Comparison of ENCODE assay signal across 8 mouse cellular contexts in the genomic region with DNA sequence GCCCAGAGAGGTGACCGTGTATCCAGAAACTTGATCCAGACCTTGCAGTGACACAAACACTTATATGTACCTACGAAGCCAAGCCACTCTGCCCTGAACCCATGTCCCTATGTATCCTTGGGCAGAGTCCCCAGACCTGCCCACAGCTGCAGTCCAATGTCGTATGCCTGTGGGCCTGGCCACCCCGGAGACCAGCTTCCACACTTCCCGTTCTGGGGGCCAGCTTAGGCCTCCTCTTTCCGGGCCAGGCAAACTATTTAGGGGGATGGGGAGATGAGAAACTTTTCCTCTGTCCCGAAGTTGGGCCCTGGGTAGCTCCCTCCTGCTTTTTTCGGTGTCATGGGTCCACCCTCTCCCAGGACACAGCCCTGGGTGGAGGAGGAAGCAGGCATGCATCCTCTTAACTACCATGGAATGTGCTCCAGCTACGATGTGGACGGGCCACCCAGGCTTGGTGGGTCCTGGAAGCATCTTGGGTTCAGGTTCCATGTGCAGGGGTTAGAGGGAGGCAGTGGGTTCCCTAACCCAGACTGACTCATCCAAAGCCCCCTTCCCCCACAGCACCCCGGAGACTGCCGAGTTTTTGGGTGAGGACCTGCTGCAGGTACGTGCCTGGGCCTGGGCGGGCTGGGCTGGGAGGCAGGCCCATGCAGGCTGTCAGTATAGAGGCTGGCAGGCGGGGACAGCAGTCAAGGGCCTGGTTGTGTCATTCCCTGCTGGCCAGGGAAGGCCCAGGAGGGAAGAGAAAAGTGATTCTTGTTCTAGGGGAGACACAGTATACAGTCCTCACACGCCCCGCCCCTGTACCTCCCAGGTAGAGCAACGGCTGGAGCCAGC. TPM values are rescaled to one million over a fixed set of nuclear protein-coding genes. Genes with fewer than 3 reads are reported as not detected.
DNase-seq lines count a peak whose midpoint lies in the region; ATAC-seq and TF ChIP-seq lines count a peak whose summit lies in the region.

No protein-coding gene starts in this region.

- peak overlapping the region; percentile 83 for H3K4me3 ChIP-seq in kidney, adult 2 months (ENCODE audit: insufficient read depth, low read depth, low read length)
- H3K4me3 ChIP-seq in bone marrow, adult 2 months (replicated peaks; ENCODE audit: control insufficient read depth, low read depth, low read length) = peak overlapping the region; percentile 88
- peak overlapping the region; percentile 53 for H3K4me3 ChIP-seq in hindbrain, embryonic 13.5 days
- peak overlapping the region; percentile 77 for H3K4me3 ChIP-seq in midbrain, embryonic 10.5 days

- no peaks in the 10 kb centered on the region for H3K9me3 ChIP-seq in hindbrain, embryonic 13.5 days
- no peaks in the 10 kb centered on the region for H3K9me3 ChIP-seq in midbrain, embryonic 10.5 days (replicated peaks)

- peak overlapping the region; percentile 1; the same call in 1 of the 2 replicates for H3K27ac ChIP-seq in kidney, adult 2 months (ENCODE audit: insufficient read depth, low read depth, low read length)
- H3K27ac ChIP-seq in bone marrow, adult 2 months (ENCODE audit: control insufficient read depth, insufficient read depth, low read depth, low read length, poor library complexity) = peak overlapping the region; percentile 88
- no peak overlapping the region for H3K27ac ChIP-seq in hindbrain, embryonic 13.5 days
- peak overlapping the region; percentile 85 for H3K27ac ChIP-seq in midbrain, embryonic 10.5 days (replicated peaks)

- ATAC-seq in hindbrain, embryonic 13.5 days (ENCODE audit: low FRiP score) = no peak

- 49% methylated on average over 18 of the region's 18 CpGs for WGBS in kidney, adult 2 months
- 24% methylated on average over 18 of the region's 18 CpGs for WGBS in bone marrow, adult 2 months
- 18% methylated on average over 18 of the region's 18 CpGs for WGBS in hindbrain, embryonic 13.5 days
- 14% methylated on average over 18 of the region's 18 CpGs for WGBS in midbrain, embryonic 10.5 days

- intact Hi-C loops in gastrocnemius, postnatal 14 days (cut with DNase I; ENCODE audit: low total_unique reads) = no loop called here
- intact Hi-C loops in gastrocnemius, postnatal 36 days (cut with DNase I) = loop anchor here (5.0 kb wide), 1 partner anchor 41 kb away; no protein-coding TSS in a partner anchor

- no peak for TF ChIP-seq CTCF in kidney, adult 2 months (conservative IDR thresholded peaks at IDR 0.05; ENCODE audit: insufficient read depth, insufficient read length, low read depth, low read length)
- TF ChIP-seq CTCF in bone marrow, adult 2 months (IDR thresholded peaks at IDR 0.05; ENCODE audit: control insufficient read depth, insufficient read depth, low read length) = no peak

- H3K36me3 ChIP-seq in kidney, adult 2 months (ENCODE audit: control insufficient read depth, insufficient read depth, low read length) = no peaks in the 10 kb centered on the region
- H3K36me3 ChIP-seq in hindbrain, embryonic 13.5 days = peaks cover 2% of the 10 kb centered on the region; the same call in 1 of the 2 replicates
- H3K36me3 ChIP-seq in midbrain, embryonic 10.5 days = peaks cover 17% of the 10 kb centered on the region; the same call in 1 of the 2 replicates

- H3K4me2 ChIP-seq in hindbrain, embryonic 13.5 days = peak overlapping the region; percentile 90

- no peaks in the 10 kb centered on the region for H3K4me1 ChIP-seq in kidney, adult 2 months (ENCODE audit: control insufficient read depth, insufficient read depth, low read length)
- peaks cover 19% of the 10 kb centered on the region for H3K4me1 ChIP-seq in bone marrow, adult 2 months (ENCODE audit: control insufficient read depth, insufficient read depth, low read length)
- peaks cover 17% of the 10 kb centered on the region for H3K4me1 ChIP-seq in hindbrain, embryonic 13.5 days (replicated peaks)
- H3K4me1 ChIP-seq in midbrain, embryonic 10.5 days = peaks cover 47% of the 10 kb centered on the region

- H3K9ac ChIP-seq in hindbrain, embryonic 13.5 days = peak overlapping the region; percentile 79

- no peaks in the 10 kb centered on the region for H3K27me3 ChIP-seq in kidney, adult 2 months (replicated peaks; ENCODE audit: control insufficient read depth, insufficient read depth, low read length)
- H3K27me3 ChIP-seq in hindbrain, embryonic 13.5 days = peaks cover 37% of the 10 kb centered on the region
- H3K27me3 ChIP-seq in midbrain, embryonic 10.5 days (ENCODE audit: low read depth, poor library complexity, severe bottlenecking) = peaks cover 40% of the 10 kb centered on the region

- peak; percentile 28 for DNase-seq in kidney, adult 2 months
- DNase-seq in kidney, postnatal 14 days = no peak
- no peak for DNase-seq in midbrain, embryonic 10.5 days (ENCODE audit: low spot score)
- DNase-seq in adrenal gland, adult 8-10 months = no peak
- no peak for DNase-seq in gastrocnemius, postnatal 14 days
- DNase-seq in gastrocnemius, postnatal 36 days = no peak

- TF ChIP-seq POLR2A in kidney, adult 2 months (IDR thresholded peaks at IDR 0.05; ENCODE audit: low read depth, low read length) = no peak
- no peak for TF ChIP-seq POLR2A in bone marrow, adult 2 months (IDR thresholded peaks at IDR 0.05; ENCODE audit: borderline replicate concordance, control insufficient read depth, low read depth, low read length)

RNA-seq across cellular contexts. Expression of a gene that starts 1.2 kb away (rescaled TPM):
- polyA plus RNA-seq in kidney, adult 2 months (2012; rRNA removed) = 26.2 and 30.0 TPM in 2 replicates
- polyA plus RNA-seq in bone marrow, adult 2 months (2011; ENCODE audit: insufficient read depth, insufficient read length, low replicate concordance, missing spikeins) = 18.9 and 63.2 TPM in 2 replicates
- 3.8 and 4.5 TPM in 2 replicates for polyA plus RNA-seq in hindbrain, embryonic 13.5 days (2015; fragmentation: Nextera tagmentation; extraction: Ambion mirVana)
- polyA plus RNA-seq in midbrain, embryonic 10.5 days (2016; fragmentation: Nextera tagmentation; extraction: Ambion mirVana) = 16.5 and 18.7 TPM in 2 replicates
- total RNA-seq in adrenal gland, adult 8-10 months (2022) = 10 to 100 TPM in 2 of 4 experiments, 1 to 10 TPM in 2; 8.5 to 23.0 (median 15.2) TPM
- total RNA-seq in gastrocnemius, postnatal 14 days (2021) = 1 to 10 TPM; 3.3 to 3.6 TPM
- total RNA-seq in gastrocnemius, postnatal 36 days (2021) = 1 to 10 TPM; 2.0 to 2.1 TPM

RNA-seq across cellular contexts. Expression of a gene that starts 1.3 kb away (rescaled TPM):
- 0.03 TPM in 1 of 2 replicates, not detected in the other for polyA plus RNA-seq in kidney, adult 2 months (2012; rRNA removed)
- not detected in 2 replicates for polyA plus RNA-seq in bone marrow, adult 2 months (2011; ENCODE audit: insufficient read depth, insufficient read length, low replicate concordance, missing spikeins)
- not detected in 2 replicates for polyA plus RNA-seq in hindbrain, embryonic 13.5 days (2015; fragmentation: Nextera tagmentation; extraction: Ambion mirVana)
- polyA plus RNA-seq in midbrain, embryonic 10.5 days (2016; fragmentation: Nextera tagmentation; extraction: Ambion mirVana) = 0.12 TPM in 1 of 2 replicates, not detected in the other
- total RNA-seq in adrenal gland, adult 8-10 months (2022) = under 1 TPM in 1 of 4 experiments, not detected in 3; 0.45 TPM
- not detected for total RNA-seq in gastrocnemius, postnatal 14 days (2021)
- not detected for total RNA-seq in gastrocnemius, postnatal 36 days (2021)

RNA-seq across cellular contexts. Expression of a gene that starts 12.9 kb away (rescaled TPM):
- polyA plus RNA-seq in kidney, adult 2 months (2012; rRNA removed) = 1.7 and 1.9 TPM in 2 replicates
- 5.7 and 8.0 TPM in 2 replicates for polyA plus RNA-seq in bone marrow, adult 2 months (2011; ENCODE audit: insufficient read depth, insufficient read length, low replicate concordance, missing spikeins)
- polyA plus RNA-seq in hindbrain, embryonic 13.5 days (2015; fragmentation: Nextera tagmentation; extraction: Ambion mirVana) = 62.7 and 64.3 TPM in 2 replicates
- 27.3 and 29.8 TPM in 2 replicates for polyA plus RNA-seq in midbrain, embryonic 10.5 days (2016; fragmentation: Nextera tagmentation; extraction: Ambion mirVana)
- total RNA-seq in adrenal gland, adult 8-10 months (2022) = 1 to 10 TPM; 4.6 to 8.6 (median 5.9) TPM
- 1 to 10 TPM; 4.8 to 6.8 TPM for total RNA-seq in gastrocnemius, postnatal 14 days (2021)
- total RNA-seq in gastrocnemius, postnatal 36 days (2021) = 1 to 10 TPM; 1.9 to 2.0 TPM

RNA-seq across cellular contexts. Expression of a gene that starts 23.8 kb away (rescaled TPM):
- polyA plus RNA-seq in kidney, adult 2 months (2012; rRNA removed) = 56.5 and 68.1 TPM in 2 replicates
- 25.8 and 55.3 TPM in 2 replicates for polyA plus RNA-seq in bone marrow, adult 2 months (2011; ENCODE audit: insufficient read depth, insufficient read length, low replicate concordance, missing spikeins)
- 49.9 and 50.6 TPM in 2 replicates for polyA plus RNA-seq in hindbrain, embryonic 13.5 days (2015; fragmentation: Nextera tagmentation; extraction: Ambion mirVana)
- polyA plus RNA-seq in midbrain, embryonic 10.5 days (2016; fragmentation: Nextera tagmentation; extraction: Ambion mirVana) = 47.1 and 52.8 TPM in 2 replicates
- 10 to 100 TPM; 57.9 to 79.2 (median 66.5) TPM for total RNA-seq in adrenal gland, adult 8-10 months (2022)
- total RNA-seq in gastrocnemius, postnatal 14 days (2021) = 10 to 100 TPM; 28.0 to 28.2 TPM
- 10 to 100 TPM; 34.1 to 34.9 TPM for total RNA-seq in gastrocnemius, postnatal 36 days (2021)

RNA-seq across cellular contexts. Expression of a gene that starts 25.7 kb away (rescaled TPM):
- polyA plus RNA-seq in kidney, adult 2 months (2012; rRNA removed) = 310 and 318 TPM in 2 replicates
- polyA plus RNA-seq in bone marrow, adult 2 months (2011; ENCODE audit: insufficient read depth, insufficient read length, low replicate concordance, missing spikeins) = 75.3 and 222 TPM in 2 replicates
- 193 and 202 TPM in 2 replicates for polyA plus RNA-seq in hindbrain, embryonic 13.5 days (2015; fragmentation: Nextera tagmentation; extraction: Ambion mirVana)
- 341 and 392 TPM in 2 replicates for polyA plus RNA-seq in midbrain, embryonic 10.5 days (2016; fragmentation: Nextera tagmentation; extraction: Ambion mirVana)
- 100 to 1,000 TPM; 294 to 595 (median 433) TPM for total RNA-seq in adrenal gland, adult 8-10 months (2022)
- 100 to 1,000 TPM; 398 to 459 TPM for total RNA-seq in gastrocnemius, postnatal 14 days (2021)
- total RNA-seq in gastrocnemius, postnatal 36 days (2021) = 100 to 1,000 TPM; 188 to 289 TPM
